Mouse (Mus musculus) liver, embryonic 12.5 days (tissue): ENCODE data around the gene Oxct2a. TPM values are rescaled to one million over a fixed set of nuclear protein-coding genes. Genes with fewer than 3 reads are reported as not detected.
A peak's percentile ranks its signal among the peaks of the same experiment; 100 is the strongest.
"Not testable (repeated sequence)": the region's sequence is repeated elsewhere in the genome, so short reads cannot be mapped to it uniquely, and the experiment has no call there.

Experiments
- ATAC-seq: fragments of 200-750 bp; cut with Nextera tagmentation; 2 replicates; pipeline ENCODE4 v1.8.0; 2017; ENCODE audit warnings: moderate number of reproducible peaks, mild to moderate bottlenecking, moderate library complexity
- H3K27ac ChIP-seq: fragments of 300-500 bp; sonication (generic); 2 replicates; pipeline ENCODE4 v1.5.1; 2016; ENCODE audit warnings: mild to moderate bottlenecking
- H3K27me3 ChIP-seq: fragments of 300-500 bp; sonication (generic); replicated peaks from 2 replicates; pipeline ENCODE4 v1.6.1; 2016; ENCODE audit warnings: mild to moderate bottlenecking, moderate library complexity
- H3K36me3 ChIP-seq: fragments of 300-500 bp; sonication (generic); 2 replicates; pipeline ENCODE4 v1.6.1; 2016; ENCODE audit warnings: mild to moderate bottlenecking, moderate library complexity
- H3K4me1 ChIP-seq: fragments of 300-500 bp; sonication (generic); 2 replicates; pipeline ENCODE4 v1.6.1; 2016
- H3K4me2 ChIP-seq: fragments of 300-500 bp; sonication (generic); 2 replicates; pipeline ENCODE4 v1.6.1; 2016; ENCODE audit warnings: mild to moderate bottlenecking, moderate library complexity
- H3K4me3 ChIP-seq: fragments of 300-500 bp; sonication (generic); 2 replicates; pipeline ENCODE4 v1.5.1; 2016; ENCODE audit warnings: mild to moderate bottlenecking, moderate library complexity
- H3K9ac ChIP-seq: fragments of 300-500 bp; sonication (generic); 2 replicates; pipeline ENCODE4 v1.6.1; 2016; ENCODE audit warnings: mild to moderate bottlenecking, moderate library complexity
- H3K9me3 ChIP-seq: fragments of 300-500 bp; sonication (generic); replicated peaks from 2 replicates; pipeline ENCODE4 v1.6.1; 2016; ENCODE audit warnings: mild to moderate bottlenecking, moderate library complexity
- WGBS: fragments of 180-500 bp; shearing (Covaris S2); methylation state at CpG from one replicate; pipeline ENCODE4 v1.1.7; 2016; ENCODE audit not compliant: insufficient replicate concordance; 5-methylcytosine and 5-hydroxymethylcytosine counted together
- polyA plus RNA-seq: library from polyadenylated mRNA; unstranded; fragments of >200 nt; fragmentation: Nextera tagmentation; extraction: Ambion mirVana; gene quantifications from 2 replicates; pipeline ENCODE4 v1.2.1, GENCODE M21; 2016

Oxct2a gene
- polyA plus RNA-seq, 1 experiment from 2014 or later: 0.19 TPM

DNA sequence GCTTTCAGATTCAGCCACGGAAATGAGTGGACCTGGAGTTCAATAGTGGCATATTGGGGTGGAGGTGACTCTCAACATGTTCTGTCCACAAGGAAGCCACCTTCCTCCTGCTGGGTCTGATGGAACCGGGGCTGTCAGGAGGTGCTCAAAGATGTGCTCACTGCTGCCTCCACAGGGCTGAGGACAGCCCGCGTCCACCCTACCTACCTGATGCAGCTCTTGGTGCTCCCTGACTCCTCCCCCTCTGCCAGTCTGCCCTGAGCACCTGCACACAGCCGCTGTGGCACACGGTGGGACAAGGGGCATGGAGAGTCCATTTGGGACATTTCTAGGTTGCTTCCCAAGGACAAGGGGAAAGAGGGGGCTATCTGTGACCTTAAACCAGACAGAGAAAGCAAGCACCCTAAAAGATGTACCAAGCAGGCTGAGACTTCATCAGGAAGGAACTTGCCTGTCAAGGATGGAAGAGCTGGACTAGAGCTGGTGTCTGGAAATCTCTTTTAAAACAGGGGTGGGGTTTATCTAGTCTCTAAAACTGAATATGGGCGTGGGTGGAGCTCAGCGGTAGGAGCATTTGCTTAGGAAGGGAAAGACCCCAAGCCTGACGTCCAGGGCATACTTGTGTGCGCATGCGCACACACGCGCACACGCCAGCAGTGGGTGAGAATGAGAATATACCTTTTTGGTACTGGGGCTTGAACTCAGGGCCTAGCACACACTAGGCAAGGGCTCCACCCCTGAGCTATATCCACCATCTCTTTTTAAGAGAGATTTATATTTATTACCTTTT lies 12.6 kb upstream of the Oxct2a start:
- Histone ChIP-seq H3K4me2 (no peak overlapping the region), H3K4me1 (no peaks in the 10 kb centered on the region), H3K36me3 (no peaks in the 10 kb centered on the region), H3K27me3 (peaks cover 39% of the 10 kb centered on the region), H3K9me3 (no peaks in the 10 kb centered on the region), H3K9ac (no peak overlapping the region), H3K27ac (no peak overlapping the region), H3K4me3 (no peak overlapping the region)
- ATAC-seq: no peak
- WGBS: 59% methylated on average over 14 of the region's 14 CpGs

DNA sequence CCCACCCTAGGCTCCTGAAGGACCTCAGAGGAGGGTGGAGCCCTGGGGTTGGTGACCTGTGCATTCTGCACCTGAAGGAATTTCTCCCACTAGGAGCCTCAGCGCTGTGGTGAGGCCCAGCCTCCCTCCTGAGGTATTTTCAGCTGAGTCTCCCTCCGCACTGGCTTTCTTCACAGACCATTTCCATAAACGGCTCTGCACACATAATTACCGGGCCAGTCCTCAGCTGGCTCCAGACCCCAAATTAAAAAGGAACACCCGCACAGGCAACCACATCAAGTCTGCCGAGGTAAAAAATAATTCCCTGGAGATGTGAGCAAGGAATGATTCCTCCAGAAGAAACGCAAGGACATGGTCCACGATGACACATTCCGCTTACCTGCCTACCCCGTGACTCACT lies 11.8 kb upstream of the Oxct2a start:
- H3K4me3 ChIP-seq, ATAC-seq, H3K9me3 ChIP-seq, H3K4me1 ChIP-seq, H3K27ac ChIP-seq, H3K36me3 ChIP-seq, H3K9ac ChIP-seq, H3K4me2 ChIP-seq: not testable (repeated sequence)
- 79% methylated on average over 10 of the region's 10 CpGs for WGBS
- H3K27me3 ChIP-seq: peaks cover 31% of the 10 kb centered on the region

DNA sequence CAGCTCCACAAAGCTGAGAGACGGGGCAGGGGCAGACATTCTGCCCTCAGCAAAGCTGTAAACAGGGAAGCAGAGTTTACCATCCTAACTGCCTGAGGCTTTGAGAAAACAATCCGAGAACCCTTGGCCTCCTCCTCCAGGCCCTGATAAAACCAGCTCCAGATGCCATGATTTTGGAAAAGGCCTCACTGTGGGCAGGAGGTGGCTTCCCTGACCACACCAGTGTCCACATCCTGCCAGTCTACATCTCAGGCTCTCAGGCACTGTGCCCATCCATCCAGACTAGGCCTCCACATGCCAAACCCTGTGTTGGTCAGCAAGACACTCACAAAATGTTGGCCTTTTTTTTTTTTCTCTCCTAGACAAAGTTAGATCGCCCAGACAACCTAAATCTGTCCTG lies 10.7 kb upstream of the Oxct2a start:
- Histone ChIP-seq H3K4me1 (no peaks in the 10 kb centered on the region), H3K9ac (no peak overlapping the region), H3K9me3 (no peaks in the 10 kb centered on the region), H3K27ac (no peak overlapping the region), H3K27me3 (peaks cover 21% of the 10 kb centered on the region), H3K4me2 (no peak overlapping the region), H3K36me3 (no peaks in the 10 kb centered on the region), H3K4me3 (no peak overlapping the region)
- WGBS: 65% methylated on average over 3 of the region's 3 CpGs
- no peak for ATAC-seq

DNA sequence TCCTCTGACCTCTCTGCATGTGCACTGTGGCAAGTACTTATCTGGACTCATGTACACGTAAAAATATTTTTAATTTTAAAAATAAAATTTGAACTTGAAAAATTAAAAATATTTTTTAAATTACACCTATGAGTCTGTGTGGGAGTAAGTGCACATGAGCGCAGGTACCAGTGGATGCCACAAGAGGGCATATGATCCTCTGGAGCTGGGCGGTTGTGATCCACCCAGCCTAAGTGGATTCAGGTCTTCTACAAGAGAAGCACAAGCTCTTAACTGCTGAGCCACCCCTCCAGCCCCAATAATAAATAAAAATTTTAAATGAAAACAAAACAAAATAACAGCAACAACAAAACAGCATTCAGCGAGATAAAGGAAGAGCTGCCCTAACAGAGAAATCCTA lies 9.7 kb upstream of the Oxct2a start:
- WGBS: 80% methylated on average over 4 of the region's 4 CpGs
- Histone ChIP-seq H3K9me3 (no peaks in the 10 kb centered on the region), H3K9ac (no peak overlapping the region), H3K27me3 (peaks cover 13% of the 10 kb centered on the region), H3K27ac (no peak overlapping the region), H3K36me3 (no peaks in the 10 kb centered on the region), H3K4me2 (no peak overlapping the region), H3K4me1 (no peaks in the 10 kb centered on the region), H3K4me3 (no peak overlapping the region)
- ATAC-seq: no peak

DNA sequence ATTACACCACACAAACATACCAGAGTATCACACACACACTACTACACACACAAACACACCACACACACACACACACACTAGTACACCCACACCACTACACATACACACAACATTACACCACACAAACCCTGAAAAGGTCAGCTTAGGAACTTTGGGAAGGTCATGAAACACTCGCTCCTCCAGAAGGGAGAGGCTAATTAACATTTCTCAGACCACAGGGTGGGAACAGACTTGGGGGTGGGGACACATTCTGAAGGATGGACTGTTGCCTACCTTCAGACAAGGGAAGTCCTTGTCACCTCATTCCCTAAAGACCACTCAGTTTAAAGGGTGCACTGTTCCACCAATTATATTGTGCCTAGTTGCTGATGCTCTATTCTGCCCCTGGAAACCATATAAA lies 8.5 kb upstream of the Oxct2a start:
- not testable (repeated sequence) for H3K9ac ChIP-seq, H3K9me3 ChIP-seq, H3K36me3 ChIP-seq, H3K4me1 ChIP-seq, ATAC-seq, H3K27ac ChIP-seq, H3K4me2 ChIP-seq, H3K4me3 ChIP-seq
- 64% methylated on average over 1 of the region's 1 CpGs for WGBS
- H3K27me3 ChIP-seq: peaks cover 13% of the 10 kb centered on the region

DNA sequence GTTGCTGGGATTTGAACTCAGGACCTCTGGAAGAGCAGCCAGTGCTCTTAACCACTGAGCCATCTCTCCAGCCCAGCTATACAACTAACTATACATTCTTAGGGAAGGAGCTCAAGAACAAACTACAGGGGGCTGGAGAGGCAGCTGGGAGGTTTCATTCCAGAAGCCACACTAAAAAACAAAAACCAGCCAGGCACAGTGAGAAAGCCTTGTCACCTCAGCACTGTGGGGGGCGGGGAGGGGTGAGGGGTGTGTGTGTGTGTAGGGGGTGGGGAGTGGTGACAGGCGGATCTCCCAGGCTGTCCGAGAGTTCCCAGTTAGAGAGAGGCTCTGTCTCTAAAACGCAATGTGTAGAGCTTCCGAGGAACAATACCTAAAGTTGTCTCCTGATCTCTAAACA lies 7.9 kb upstream of the Oxct2a start:
- Histone ChIP-seq H3K9ac (no peak overlapping the region), H3K4me2 (no peak overlapping the region), H3K4me3 (no peak overlapping the region), H3K4me1 (no peaks in the 10 kb centered on the region), H3K36me3 (no peaks in the 10 kb centered on the region), H3K27ac (no peak overlapping the region), H3K9me3 (no peaks in the 10 kb centered on the region), H3K27me3 (peaks cover 13% of the 10 kb centered on the region)
- WGBS: 62% methylated on average over 5 of the region's 5 CpGs
- ATAC-seq: no peak

DNA sequence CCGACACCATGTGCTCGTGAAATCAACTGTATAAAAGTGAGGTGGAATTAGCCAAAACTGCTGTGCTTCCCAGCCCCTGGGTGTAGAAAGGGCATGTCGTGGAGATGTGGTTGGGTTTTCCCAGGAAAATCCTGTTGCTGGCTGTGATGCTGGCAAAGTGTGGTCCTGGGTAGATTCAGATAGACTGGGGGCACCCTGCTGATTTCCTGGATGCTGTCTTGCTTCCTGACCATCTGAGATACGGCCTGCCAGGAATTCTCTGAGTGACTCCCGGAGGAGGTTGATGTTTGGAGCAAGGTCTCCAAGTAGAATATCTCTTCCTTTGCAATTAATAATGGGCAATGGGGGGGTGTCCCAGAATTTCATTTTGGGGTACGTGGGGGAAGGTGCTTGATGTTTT lies 5.5 kb upstream of the Oxct2a start:
- no peak overlapping the region for H3K9ac ChIP-seq
- WGBS: 66% methylated on average over 6 of the region's 6 CpGs
- H3K27me3 ChIP-seq: peaks cover 9% of the 10 kb centered on the region
- H3K36me3 ChIP-seq: no peaks in the 10 kb centered on the region
- H3K4me3 ChIP-seq: no peak overlapping the region
- H3K4me2 ChIP-seq: no peak overlapping the region
- ATAC-seq: no peak
- no peak overlapping the region for H3K27ac ChIP-seq
- H3K9me3 ChIP-seq: no peaks in the 10 kb centered on the region
- H3K4me1 ChIP-seq: no peaks in the 10 kb centered on the region

DNA sequence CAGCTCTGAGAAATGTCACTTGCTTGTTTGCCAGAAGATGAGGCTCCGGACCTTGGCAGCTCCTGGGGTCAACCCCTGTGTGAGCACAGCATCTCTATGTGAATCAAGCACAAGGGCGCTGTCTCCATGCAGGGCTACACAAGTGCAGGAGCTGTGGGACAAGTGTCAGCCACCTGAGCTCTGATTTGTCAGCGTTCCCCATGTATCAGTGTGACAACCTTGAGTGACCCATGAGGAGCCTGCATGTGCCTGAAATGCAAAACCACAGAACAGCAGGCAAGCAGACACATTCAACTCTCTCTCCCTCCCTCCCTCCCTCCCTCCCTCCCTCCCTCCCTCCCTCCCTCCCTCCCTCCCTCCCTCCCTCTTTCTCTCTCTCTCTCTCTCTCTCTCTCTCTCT lies 4.2 kb upstream of the Oxct2a start:
- no peak overlapping the region for H3K27ac ChIP-seq
- H3K9ac ChIP-seq: no peak overlapping the region
- H3K27me3 ChIP-seq: peaks cover 23% of the 10 kb centered on the region
- H3K4me2 ChIP-seq: no peak overlapping the region
- WGBS: 54% methylated on average over 3 of the region's 3 CpGs
- no peaks in the 10 kb centered on the region for H3K36me3 ChIP-seq
- H3K9me3 ChIP-seq: no peaks in the 10 kb centered on the region
- no peak for ATAC-seq
- H3K4me3 ChIP-seq: no peak overlapping the region
- H3K4me1 ChIP-seq: no peaks in the 10 kb centered on the region

DNA sequence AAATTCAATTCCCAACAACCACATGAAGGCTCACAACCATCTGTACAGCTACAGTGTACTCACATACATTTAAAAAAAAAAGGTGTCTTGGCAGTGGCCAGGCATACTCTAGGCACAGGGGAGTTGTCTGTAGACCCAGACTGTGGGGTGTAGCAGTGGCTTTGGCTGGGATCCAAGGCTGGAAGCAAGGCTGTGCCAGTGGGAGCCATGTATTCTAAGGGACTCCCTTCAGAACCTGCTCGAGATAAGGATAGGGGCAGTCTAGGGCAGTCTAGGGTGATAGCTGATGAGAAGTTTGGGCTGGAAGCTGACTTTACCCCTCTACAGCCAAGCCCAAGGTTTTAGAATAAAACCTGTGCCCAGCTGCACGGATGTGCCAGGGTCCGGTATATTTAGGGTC lies 2.7 kb upstream of the Oxct2a start:
- H3K4me3 ChIP-seq: no peak overlapping the region
- no peak overlapping the region for H3K27ac ChIP-seq
- peaks cover 32% of the 10 kb centered on the region for H3K27me3 ChIP-seq
- H3K36me3 ChIP-seq: no peaks in the 10 kb centered on the region
- no peak overlapping the region for H3K4me2 ChIP-seq
- no peaks in the 10 kb centered on the region for H3K9me3 ChIP-seq
- H3K4me1 ChIP-seq: no peaks in the 10 kb centered on the region
- WGBS: 65% methylated on average over 3 of the region's 3 CpGs
- no peak overlapping the region for H3K9ac ChIP-seq
- ATAC-seq: no peak

DNA sequence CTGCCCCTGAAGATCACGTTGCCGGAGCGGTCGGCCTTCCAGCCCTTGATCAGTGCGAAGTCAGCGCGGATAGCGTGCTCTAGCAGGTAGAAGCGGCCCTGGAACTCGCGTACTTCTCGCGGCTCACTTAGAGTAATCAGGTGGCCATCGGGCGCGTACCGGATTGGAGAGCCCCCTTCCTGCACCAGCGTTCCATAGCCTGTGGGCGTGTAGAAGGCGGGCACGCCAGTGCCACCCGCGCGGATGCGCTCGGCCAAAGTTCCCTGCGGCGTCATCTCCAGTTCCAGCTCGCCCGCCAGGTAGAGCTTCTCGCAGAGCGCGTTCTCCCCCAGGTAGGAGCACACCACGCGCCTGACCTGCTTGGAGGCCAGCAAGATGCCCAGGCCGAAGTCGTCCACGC lies 524 bp downstream of the Oxct2a start:
- H3K27ac ChIP-seq, ATAC-seq, H3K9ac ChIP-seq, H3K4me1 ChIP-seq, H3K36me3 ChIP-seq, H3K9me3 ChIP-seq: not testable (repeated sequence)
- WGBS: 32% methylated on average over 24 of the region's 38 CpGs
- peak overlapping the region; percentile 15 for H3K4me3 ChIP-seq
- H3K27me3 ChIP-seq: peaks cover 32% of the 10 kb centered on the region
- peak overlapping the region; percentile 45 for H3K4me2 ChIP-seq

DNA sequence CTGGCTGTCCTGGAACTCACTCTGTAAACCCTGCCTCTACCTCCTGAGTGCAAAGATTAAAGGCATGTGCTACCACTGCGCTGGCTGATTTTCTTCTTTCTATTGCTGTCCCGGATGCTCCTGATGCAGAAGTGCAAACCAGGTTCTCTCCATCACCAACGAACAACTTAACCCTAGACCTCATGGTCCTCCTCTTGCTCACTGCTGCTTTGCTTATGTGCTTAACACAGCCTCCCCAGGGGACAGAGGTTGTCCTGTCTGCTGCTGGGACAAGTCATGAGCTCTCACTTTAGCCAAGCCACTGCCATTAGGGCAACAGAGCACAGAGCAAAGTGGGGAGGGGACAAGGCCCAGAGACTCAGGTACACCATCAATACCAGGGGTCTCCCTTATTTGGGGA lies 8.9 kb downstream of the Oxct2a start:
- H3K4me2 ChIP-seq: no peak overlapping the region
- 71% methylated on average over 3 of the region's 3 CpGs for WGBS
- no peaks in the 10 kb centered on the region for H3K36me3 ChIP-seq
- no peak overlapping the region for H3K9ac ChIP-seq
- no peak for ATAC-seq
- H3K4me1 ChIP-seq: peaks cover 16% of the 10 kb centered on the region
- H3K27me3 ChIP-seq: 0 out of 2 replicates have a peak, but pooled peaks cover 3% of the 10 kb centered on the region
- 0 out of 2 replicates have a peak overlapping the region, but pooled peaks have one; percentile 30 for H3K27ac ChIP-seq
- no peaks in the 10 kb centered on the region for H3K9me3 ChIP-seq
- no peak overlapping the region for H3K4me3 ChIP-seq

DNA sequence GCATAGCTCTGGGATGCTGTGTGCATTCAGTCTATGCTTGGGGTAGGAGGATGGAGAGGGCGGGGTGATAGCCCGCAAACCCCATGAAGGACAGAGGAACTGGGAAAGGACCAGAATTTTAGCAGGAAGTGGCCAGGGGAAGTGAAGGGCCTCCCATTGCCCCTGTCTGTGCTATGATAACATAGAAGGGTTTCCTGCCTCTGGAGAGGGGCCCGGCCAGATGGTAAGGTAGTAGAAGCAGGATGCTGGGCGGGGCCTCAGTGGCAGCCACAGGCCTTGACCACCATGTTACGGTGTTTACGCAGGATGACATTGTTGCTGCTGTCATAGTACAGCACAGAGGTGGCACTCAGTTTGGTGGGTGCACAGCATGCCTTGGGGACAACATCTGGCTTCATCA lies 10.4 kb downstream of the Oxct2a start:
- H3K4me1 ChIP-seq: peaks cover 16% of the 10 kb centered on the region
- H3K9ac ChIP-seq: no peak overlapping the region
- H3K9me3 ChIP-seq: no peaks in the 10 kb centered on the region
- 0 out of 2 replicates have a peak overlapping the region, but pooled peaks have one; percentile 27 for H3K27ac ChIP-seq
- no peak overlapping the region for H3K4me2 ChIP-seq
- peak; percentile 58 for ATAC-seq
- H3K4me3 ChIP-seq: no peak overlapping the region
- H3K36me3 ChIP-seq: no peaks in the 10 kb centered on the region
- 25% methylated on average over 6 of the region's 6 CpGs for WGBS
- H3K27me3 ChIP-seq: 0 out of 2 replicates have a peak, but pooled peaks cover 3% of the 10 kb centered on the region

DNA sequence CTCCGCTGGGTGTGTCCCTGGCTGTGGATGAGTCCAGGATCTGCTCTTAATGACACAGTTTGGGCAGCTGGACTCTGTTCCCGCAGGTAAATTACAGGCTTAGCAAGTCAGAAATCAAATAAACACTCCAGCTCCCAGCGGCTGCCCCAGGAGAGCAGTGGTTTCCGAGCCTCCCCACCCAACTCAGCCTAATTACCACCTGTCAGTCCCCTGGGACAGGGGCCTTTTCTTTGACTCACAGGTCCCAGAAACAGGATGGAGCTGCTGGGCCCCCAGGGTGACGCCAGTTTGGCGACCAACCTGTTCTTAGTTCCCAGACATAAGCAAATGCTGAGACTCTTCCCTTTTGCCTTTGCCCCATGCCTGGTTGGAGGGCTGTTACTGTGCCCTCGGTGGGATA lies 11.6 kb downstream of the Oxct2a start:
- Histone ChIP-seq H3K9me3 (no peaks in the 10 kb centered on the region), H3K27me3 (0 out of 2 replicates have a peak, but pooled peaks cover 3% of the 10 kb centered on the region), H3K36me3 (peaks cover 5% of the 10 kb centered on the region), H3K4me2 (no peak overlapping the region), H3K4me1 (peaks cover 16% of the 10 kb centered on the region), H3K27ac (no peak overlapping the region), H3K4me3 (no peak overlapping the region), H3K9ac (no peak overlapping the region)
- ATAC-seq: no peak
- 72% methylated on average over 7 of the region's 7 CpGs for WGBS
